Mouse (Mus musculus) liver, postnatal 0 days (tissue): ENCODE results near the gene Mrgprh.

Experiments
- CTCF ChIP-seq: sonication (generic); IDR thresholded peaks from 2 replicates; pipeline ENCODE4 v1.5.1; 2016; ENCODE audit warnings: antibody characterized with exemption, low read depth
- EP300 ChIP-seq: IDR thresholded peaks from 2 replicates; pipeline ENCODE4 v1.6.1; 2016; ENCODE audit warnings: antibody characterized with exemption, low read depth, mild to moderate bottlenecking

DNA sequence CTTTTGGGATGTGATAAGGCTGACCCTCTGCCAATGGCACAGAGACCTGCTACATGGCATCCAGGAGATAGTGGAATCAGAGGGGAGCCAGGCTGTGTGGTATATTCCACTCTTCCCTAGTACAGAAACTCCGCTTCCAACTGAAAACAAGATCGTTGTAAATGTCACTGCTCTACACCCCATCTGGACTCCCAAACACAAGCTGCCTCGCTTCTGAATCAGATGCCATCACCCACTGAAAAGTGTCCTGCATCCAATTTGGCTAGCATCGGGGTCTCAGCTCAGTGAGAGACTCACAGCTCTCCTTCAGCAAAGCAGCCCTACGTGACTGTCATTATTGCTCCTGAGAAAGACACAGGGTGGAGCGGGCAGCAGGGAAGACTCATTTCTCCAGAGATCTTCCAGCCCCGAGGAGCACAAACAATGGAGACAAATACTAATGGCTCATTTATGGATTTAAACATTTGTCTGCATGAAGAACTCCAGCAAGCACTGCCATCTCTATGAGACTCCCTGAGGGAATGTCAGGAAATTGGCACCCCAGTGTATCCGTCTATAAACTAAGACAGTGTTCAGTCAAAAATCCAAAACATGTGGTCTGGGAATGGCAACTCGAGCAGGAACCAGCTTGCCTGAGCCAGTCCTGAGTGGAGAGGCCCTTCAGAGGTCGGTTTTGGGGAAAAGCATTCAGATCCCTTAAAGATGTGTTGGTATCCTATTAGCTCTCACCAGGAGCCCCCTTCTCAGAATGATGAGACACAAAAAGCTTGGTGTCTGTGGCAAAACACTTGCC lies 36.2 kb upstream of the Mrgprh start:
- no peak for TF ChIP-seq CTCF
- no peak for TF ChIP-seq EP300
